Mouse (Mus musculus) heart, embryonic 16.5 days (tissue): ENCODE measurements around the gene Gsdma3. TPM values are rescaled to one million over a fixed set of nuclear protein-coding genes. Genes with fewer than 3 reads are reported as not detected.
A peak's percentile ranks its signal among the peaks of the same experiment; 100 is the strongest.

Source experiments
- ATAC-seq: fragments of 200-750 bp; cut with Nextera tagmentation; replicated peaks from 2 replicates; pipeline ENCODE4 v1.8.0; 2017; ENCODE audit warnings: moderate number of reproducible peaks; ENCODE audit not compliant: insufficient read depth, low FRiP score; ENCODE audit errors: extremely low read depth
- H3K27ac ChIP-seq: fragments of 300-500 bp; sonication (generic); 2 replicates; pipeline ENCODE4 v1.5.1; 2014; ENCODE audit warnings: mild to moderate bottlenecking, low read length, control low read depth, moderate library complexity
- H3K27me3 ChIP-seq: fragments of 300-500 bp; sonication (generic); 2 replicates; pipeline ENCODE4 v1.6.1; 2014; ENCODE audit warnings: low read length, mixed read lengths; ENCODE audit not compliant: control insufficient read depth, insufficient read depth
- H3K36me3 ChIP-seq: fragments of 300-500 bp; sonication (generic); 2 replicates; pipeline ENCODE4 v1.6.1; 2014; ENCODE audit not compliant: control insufficient read depth, insufficient read depth
- H3K4me1 ChIP-seq: fragments of 300-500 bp; sonication (generic); 2 replicates; pipeline ENCODE4 v1.6.1; 2014; ENCODE audit warnings: low read length, mixed read lengths; ENCODE audit not compliant: control insufficient read depth, insufficient read depth
- H3K4me2 ChIP-seq: fragments of 300-500 bp; sonication (generic); 2 replicates; pipeline ENCODE4 v1.6.1; 2014; ENCODE audit warnings: low read depth, mild to moderate bottlenecking, control low read depth, low read length
- H3K4me3 ChIP-seq: fragments of 300-500 bp; sonication (generic); 2 replicates; pipeline ENCODE4 v1.5.1; 2014; ENCODE audit warnings: mild to moderate bottlenecking, control low read depth, low read length
- H3K9ac ChIP-seq: fragments of 300-500 bp; sonication (generic); 2 replicates; pipeline ENCODE4 v1.6.1; 2014; ENCODE audit warnings: low read length, control low read depth
- H3K9me3 ChIP-seq: fragments of 300-500 bp; sonication (generic); replicated peaks from 2 replicates; pipeline ENCODE4 v1.6.1; 2016; ENCODE audit warnings: low read length; ENCODE audit not compliant: control insufficient read depth
- WGBS: fragments of 180-500 bp; shearing (Covaris S2); extraction: QIAGEN DNeasy Blood & Tissue Kit; methylation state at CpG from one replicate; pipeline ENCODE4 v1.1.7; 2014; 5-methylcytosine and 5-hydroxymethylcytosine counted together
- polyA plus RNA-seq: library from polyadenylated mRNA; unstranded; fragments of >200 nt; fragmentation: Nextera tagmentation; extraction: Ambion mirVana; gene quantifications from 2 replicates; pipeline ENCODE4 v1.2.1, GENCODE M21; 2015

Gsdma3 gene
- polyA plus RNA-seq, 1 experiment from 2014 or later = 0.09 TPM

DNA sequence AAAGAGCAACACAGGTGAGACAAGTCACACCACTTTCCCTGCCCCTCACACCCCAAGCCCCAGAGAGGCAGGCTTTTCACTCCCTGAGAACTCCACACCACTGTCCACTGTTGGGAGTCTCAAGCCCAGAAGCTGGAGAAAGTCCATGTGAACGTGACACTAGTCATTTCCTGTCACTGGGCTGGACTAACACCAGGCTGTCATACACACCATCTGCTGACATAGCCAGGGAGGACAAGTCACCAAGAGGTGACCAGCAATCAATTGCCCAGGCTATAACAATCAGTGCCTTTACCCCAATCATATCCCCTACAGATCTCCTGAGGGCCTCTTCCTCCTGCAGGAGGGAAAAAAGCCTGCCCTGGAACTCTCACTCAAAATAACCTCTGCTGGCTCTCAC is 42.0 kb upstream of the Gsdma3 start:
- Histone ChIP-seq H3K9me3 (no peaks in the 10 kb centered on the region), H3K4me3 (no peak overlapping the region), H3K27me3 (no peaks in the 10 kb centered on the region), H3K27ac (no peak overlapping the region), H3K36me3 (peaks cover 15% of the 10 kb centered on the region), H3K4me2 (no peak overlapping the region), H3K9ac (peak overlapping the region; percentile 8; the same call in 1 of the 2 replicates), H3K4me1 (peaks cover 64% of the 10 kb centered on the region)
- 29% methylated on average over 1 of the region's 1 CpGs for WGBS
- ATAC-seq = no peak

- Histone ChIP-seq H3K27ac (no peak overlapping the region), H3K27me3 (no peaks in the 10 kb centered on the region), H3K9ac (no peak overlapping the region), H3K36me3 (peaks cover 15% of the 10 kb centered on the region), H3K9me3 (no peaks in the 10 kb centered on the region), H3K4me2 (no peak overlapping the region), H3K4me3 (no peak overlapping the region), H3K4me1 (peaks cover 68% of the 10 kb centered on the region)
- WGBS = 87% methylated on average over 6 of the region's 6 CpGs
- ATAC-seq = no peak
Observed at GRCm38 (mm10) chr11:98584629-98585177, 41.5 kb upstream of the Gsdma3 start.

GRCm38 (mm10) chr11:98586087-98586891 is 39.9 kb upstream of the Gsdma3 start:
- 2% methylated on average over 22 of the region's 22 CpGs for WGBS
- Histone ChIP-seq H3K27me3 (no peaks in the 10 kb centered on the region), H3K4me1 (peaks cover 54% of the 10 kb centered on the region), H3K4me2 (peak overlapping the region; percentile 96), H3K36me3 (peaks cover 15% of the 10 kb centered on the region), H3K9me3 (no peaks in the 10 kb centered on the region), H3K27ac (peak overlapping the region; percentile 87), H3K9ac (peak overlapping the region; percentile 91), H3K4me3 (peak overlapping the region; percentile 71)
- peak; percentile 15; the same call in 1 of the 2 replicates for ATAC-seq

DNA sequence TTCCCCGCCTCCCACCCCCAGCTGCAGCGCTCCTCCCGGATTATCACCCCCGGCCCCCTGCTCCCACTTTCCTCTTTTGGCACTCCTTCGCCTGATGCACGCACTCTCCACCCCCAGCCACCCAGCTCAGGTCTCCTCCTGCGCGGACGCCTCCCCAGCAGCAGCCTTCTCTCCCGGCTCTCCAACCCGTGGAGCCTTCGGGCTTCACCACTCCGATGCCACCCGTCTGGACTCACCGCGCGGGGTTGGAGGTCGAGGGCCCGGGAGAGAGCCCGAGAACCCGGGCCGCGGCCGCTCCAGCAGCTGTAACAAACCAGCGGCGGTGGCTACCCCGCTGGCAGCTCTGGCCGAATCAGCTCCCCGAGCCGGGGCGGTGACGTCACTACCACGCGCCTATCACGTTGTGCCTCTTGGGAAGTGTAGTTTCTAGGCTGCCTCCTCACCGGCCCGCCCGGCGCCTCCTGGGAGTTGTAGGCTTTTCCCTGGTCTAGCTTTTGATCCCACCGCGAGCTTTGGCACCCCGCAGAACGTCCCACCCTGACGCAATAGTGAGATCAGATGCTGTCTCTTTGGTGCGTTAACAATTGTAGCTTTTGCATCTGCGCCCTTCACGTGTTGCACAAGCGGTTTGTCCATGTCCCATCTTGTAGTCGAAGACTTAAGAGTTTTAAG is 39.1 kb upstream of the Gsdma3 start, which contains the start of gene Ormdl3:
Ormdl3 (minus strand) TSS at position 477 of the 672 bp plus-strand sequence.
- H3K4me1 ChIP-seq = peaks cover 51% of the 10 kb centered on the region

DNA sequence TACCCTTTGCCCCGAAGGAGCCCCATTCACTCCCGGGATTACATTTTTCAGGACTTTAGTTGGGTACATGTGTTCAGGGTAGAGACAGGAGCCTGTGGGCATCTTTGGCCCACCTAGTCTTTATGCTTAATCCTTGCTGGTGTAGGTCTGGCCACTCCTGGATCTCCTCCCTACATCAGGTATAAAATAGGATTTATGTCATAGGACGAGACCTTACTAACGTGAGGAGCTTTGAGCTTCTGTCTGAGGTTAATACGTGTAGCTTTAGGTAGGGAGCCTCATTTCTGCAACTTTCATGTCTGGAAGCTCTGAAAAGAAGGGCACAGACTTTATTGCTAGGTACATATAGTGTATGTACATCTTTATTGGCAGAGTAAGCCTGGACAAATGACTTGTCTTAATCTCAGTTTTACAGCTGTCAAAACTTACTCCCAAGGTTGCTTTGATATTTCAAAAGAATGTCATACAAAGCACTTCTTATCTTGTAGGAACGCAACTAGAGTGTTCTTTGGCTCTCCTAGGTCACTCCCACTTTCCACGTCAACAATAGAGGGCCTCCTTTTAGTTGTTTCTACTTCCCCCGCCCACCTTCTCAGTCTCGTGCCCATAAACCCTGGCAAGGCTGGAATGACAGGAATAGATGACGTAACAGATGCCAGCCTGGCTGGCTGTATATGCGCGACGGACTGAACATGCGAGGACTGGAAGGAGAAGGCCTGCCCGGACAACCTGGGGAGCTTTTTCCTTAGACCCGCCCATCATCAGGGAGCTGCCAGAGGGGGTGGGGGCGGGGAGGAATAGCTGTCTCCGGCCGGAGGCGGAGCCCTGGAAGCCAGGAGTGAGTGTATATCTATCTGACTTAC is 38.2 kb upstream of the Gsdma3 start:
- H3K9ac ChIP-seq = peak overlapping the region; percentile 69
- H3K9me3 ChIP-seq = no peaks in the 10 kb centered on the region
- H3K4me1 ChIP-seq = peaks cover 53% of the 10 kb centered on the region
- H3K4me2 ChIP-seq = peak overlapping the region; percentile 65
- H3K36me3 ChIP-seq = peaks cover 6% of the 10 kb centered on the region
- peak; percentile 63 for ATAC-seq
- peak overlapping the region; percentile 71 for H3K4me3 ChIP-seq
- no peaks in the 10 kb centered on the region for H3K27me3 ChIP-seq
- WGBS = 6% methylated on average over 20 of the region's 20 CpGs
- H3K27ac ChIP-seq = peak overlapping the region; percentile 96

More for the DNA sequence above, 39.1 kb upstream of the Gsdma3 start, which contains the start of gene Ormdl3:
- peak within 1 kb of the TSS; percentile 96 for H3K27ac ChIP-seq
- H3K36me3 ChIP-seq = peaks cover 13% of the 10 kb centered on the region
- ATAC-seq = peak; percentile 88
- peak within 1 kb of the TSS; percentile 91 for H3K9ac ChIP-seq
- no peaks in the 10 kb centered on the region for H3K27me3 ChIP-seq
- H3K9me3 ChIP-seq = no peaks in the 10 kb centered on the region
- peak within 1 kb of the TSS; percentile 96 for H3K4me2 ChIP-seq
- H3K4me3 ChIP-seq = peak within 1 kb of the TSS; percentile 71
- WGBS = under 1% methylated on average over 49 of the region's 49 CpGs

GRCm38 (mm10) chr11:98588833-98589281 is 37.3 kb upstream of the Gsdma3 start:
- Histone ChIP-seq H3K4me3 (no peak overlapping the region), H3K4me1 (peaks cover 50% of the 10 kb centered on the region)
- ATAC-seq = no peak

DNA sequence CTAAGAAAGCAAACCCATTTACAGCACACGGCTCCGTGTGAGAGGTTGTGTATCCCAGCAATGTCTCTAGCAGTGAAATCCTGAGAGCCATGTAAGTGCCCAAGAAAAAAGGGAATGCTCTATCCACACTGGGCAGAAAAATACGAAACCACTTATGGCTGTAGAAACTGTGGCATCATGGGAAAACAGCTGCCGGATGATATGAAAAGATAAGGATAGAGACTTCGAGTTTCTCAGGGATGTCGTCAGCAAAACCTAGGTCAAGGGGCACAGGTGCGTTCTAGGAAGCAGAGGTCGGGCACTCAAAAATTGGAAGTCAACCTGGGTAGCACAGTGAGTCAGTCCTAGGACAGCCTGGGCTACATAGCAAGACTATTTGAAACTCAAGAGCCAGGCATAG is 36.9 kb upstream of the Gsdma3 start:
- WGBS = 68% methylated on average over 8 of the region's 8 CpGs
- H3K4me2 ChIP-seq = peak overlapping the region; percentile 30; the same call in 1 of the 2 replicates
- no peak overlapping the region for H3K4me3 ChIP-seq
- H3K36me3 ChIP-seq = no peaks in the 10 kb centered on the region
- H3K27me3 ChIP-seq = no peaks in the 10 kb centered on the region
- ATAC-seq = no peak
- H3K9me3 ChIP-seq = no peaks in the 10 kb centered on the region
- peaks cover 47% of the 10 kb centered on the region for H3K4me1 ChIP-seq
- 0 out of 2 replicates have a peak overlapping the region, but pooled peaks have one; percentile 30 for H3K9ac ChIP-seq
- peak overlapping the region; percentile 96 for H3K27ac ChIP-seq

More at GRCm38 (mm10) chr11:98588833-98589281, 37.3 kb upstream of the Gsdma3 start:
- Histone ChIP-seq H3K27ac (peak overlapping the region; percentile 96), H3K27me3 (no peaks in the 10 kb centered on the region), H3K36me3 (no peaks in the 10 kb centered on the region), H3K4me2 (peak overlapping the region; percentile 65), H3K9me3 (no peaks in the 10 kb centered on the region), H3K9ac (peak overlapping the region; percentile 56; the same call in 1 of the 2 replicates)
- 17% methylated on average over 6 of the region's 6 CpGs for WGBS
